Mouse (Mus musculus) small intestine, adult 2 months (tissue): ENCODE measurements around the gene Rps19bp1.

Source experiments
- CTCF ChIP-seq: fragments of 200-500 bp; IDR thresholded peaks from 2 replicates; pipeline ENCODE4 v1.5.1; 2012; ENCODE audit warnings: low read depth, mild to moderate bottlenecking, control low read depth, inconsistent platforms, low read length, moderate library complexity, mixed read lengths; ENCODE audit not compliant: insufficient replicate concordance, insufficient read length; ENCODE audit errors: extremely low read depth
- POLR2A ChIP-seq: fragments of 200-500 bp; IDR thresholded peaks from 2 replicates; pipeline ENCODE4 v1.6.1; 2012; ENCODE audit warnings: low read depth, mild to moderate bottlenecking, control low read depth, inconsistent platforms, low read length, moderate library complexity

DNA sequence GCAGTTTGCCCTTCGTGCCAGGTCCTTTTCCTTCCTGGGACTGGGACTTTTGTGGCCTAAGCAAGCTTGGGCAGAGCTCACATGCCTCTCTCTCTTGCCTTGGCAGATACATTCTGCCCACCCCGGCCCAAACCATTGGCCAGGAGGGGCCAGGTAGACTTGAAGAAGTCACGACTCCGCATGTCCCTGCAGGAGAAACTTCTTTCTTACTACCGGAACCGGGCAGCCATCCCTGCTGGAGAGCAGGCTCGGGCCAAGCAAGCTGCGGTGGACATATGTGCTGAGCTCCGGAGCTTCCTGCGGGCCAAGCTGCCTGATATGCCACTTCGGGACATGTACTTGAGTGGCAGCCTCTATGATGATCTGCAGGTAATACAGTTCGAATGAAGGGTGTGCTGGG is 16.0 kb downstream of the Rps19bp1 start:
- no peak for TF ChIP-seq CTCF
- TF ChIP-seq POLR2A = no peak
